Mouse (Mus musculus) limb, embryonic 11.5 days (tissue): Measurements from ENCODE around the gene Zbtb7a. TPM values are rescaled to one million over a fixed set of nuclear protein-coding genes. Genes with fewer than 3 reads are reported as not detected.
"Not testable (repeated sequence)": the region's sequence is repeated elsewhere in the genome, so short reads cannot be mapped to it uniquely, and the experiment has no call there.

Experiments used
- ATAC-seq: fragments of 200-750 bp; cut with Nextera tagmentation; 2 replicates; pipeline ENCODE4 v1.8.0; 2017; ENCODE audit warnings: low read depth; ENCODE audit not compliant: insufficient number of reproducible peaks, low FRiP score, low TSS enrichment
- DNase-seq: peaks from one replicate; pipeline ENCODE4 v3.0.0-alpha.2; 2015; ENCODE audit warnings: low spot score
- H3K27ac ChIP-seq: fragments of 300-500 bp; sonication (generic); replicated peaks from 2 replicates; pipeline ENCODE4 v1.5.1; 2014; ENCODE audit warnings: low read depth, mild to moderate bottlenecking, low read length
- H3K27me3 ChIP-seq: fragments of 300-500 bp; sonication (generic); 2 replicates; pipeline ENCODE4 v1.6.1; 2014; ENCODE audit warnings: mild to moderate bottlenecking, low read length, mixed read lengths; ENCODE audit not compliant: control insufficient read depth, insufficient read depth
- H3K36me3 ChIP-seq: fragments of 300-500 bp; sonication (generic); 2 replicates; pipeline ENCODE4 v1.6.1; 2014; ENCODE audit warnings: mild to moderate bottlenecking, low read length, moderate library complexity, mixed read lengths; ENCODE audit not compliant: control insufficient read depth, insufficient read depth
- H3K4me1 ChIP-seq: fragments of 300-500 bp; sonication (generic); 2 replicates; pipeline ENCODE4 v1.6.1; 2014; ENCODE audit warnings: low read length, mixed read lengths; ENCODE audit not compliant: control insufficient read depth, insufficient read depth
- H3K4me2 ChIP-seq: fragments of 300-500 bp; sonication (generic); 2 replicates; pipeline ENCODE4 v1.6.1; 2014; ENCODE audit warnings: low read depth, mild to moderate bottlenecking, moderate library complexity; ENCODE audit not compliant: severe bottlenecking
- H3K4me3 ChIP-seq: fragments of 300-500 bp; sonication (generic); 2 replicates; pipeline ENCODE4 v1.5.1; 2014; ENCODE audit warnings: low read depth, low read length
- H3K9ac ChIP-seq: fragments of 300-500 bp; sonication (generic); 2 replicates; pipeline ENCODE4 v1.6.1; 2014; ENCODE audit warnings: mild to moderate bottlenecking, low read length
- H3K9me3 ChIP-seq: fragments of 300-500 bp; sonication (generic); 2 replicates; pipeline ENCODE4 v1.6.1; 2016; ENCODE audit warnings: low read length; ENCODE audit not compliant: control insufficient read depth
- WGBS: fragments of 180-500 bp; shearing (Covaris S2); extraction: QIAGEN DNeasy Blood & Tissue Kit; methylation state at CpG from one replicate; pipeline ENCODE4 v1.1.7; 2014; 5-methylcytosine and 5-hydroxymethylcytosine counted together
- polyA plus RNA-seq: library from polyadenylated mRNA; unstranded; fragments of >200 nt; fragmentation: Nextera tagmentation; extraction: Ambion mirVana; gene quantifications from 2 replicates; pipeline ENCODE4 v1.2.1, GENCODE M21; 2014

The Zbtb7a gene
- polyA plus RNA-seq, 1 experiment from 2014 or later = 8.4 TPM

DNA sequence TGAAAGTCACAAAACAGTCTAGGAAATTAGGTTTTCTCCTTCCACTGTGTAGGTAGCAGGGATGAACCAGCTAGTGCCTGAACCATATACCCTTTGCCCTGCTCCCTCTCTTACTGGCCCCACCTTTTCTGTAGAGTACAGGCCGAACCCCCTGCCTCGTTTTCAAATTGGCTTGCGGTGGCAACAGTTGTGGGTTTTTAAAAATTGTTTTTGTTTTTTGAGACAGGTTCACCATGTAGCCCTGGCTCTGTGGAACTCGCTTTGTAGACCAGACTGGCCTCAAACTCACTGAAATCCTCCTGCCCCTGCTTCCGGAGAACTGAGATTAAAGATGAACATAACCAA lies 33.0 kb downstream of the Zbtb7a start:
- DNase-seq = no peak
- peaks cover 2% of the 10 kb centered on the region; the same call in 1 of the 2 replicates for H3K36me3 ChIP-seq
- H3K27me3 ChIP-seq = no peaks in the 10 kb centered on the region
- H3K9ac ChIP-seq = no peak overlapping the region
- H3K4me2 ChIP-seq = peak overlapping the region; percentile 91
- 12% methylated on average over 5 of the region's 5 CpGs for WGBS
- H3K4me3 ChIP-seq = peak overlapping the region; percentile 91
- H3K27ac ChIP-seq = peak overlapping the region; percentile 38; the same call in 1 of the 2 replicates
- H3K9me3 ChIP-seq = no peaks in the 10 kb centered on the region
- peak; percentile 65 for ATAC-seq
- H3K4me1 ChIP-seq = peaks cover 12% of the 10 kb centered on the region

DNA sequence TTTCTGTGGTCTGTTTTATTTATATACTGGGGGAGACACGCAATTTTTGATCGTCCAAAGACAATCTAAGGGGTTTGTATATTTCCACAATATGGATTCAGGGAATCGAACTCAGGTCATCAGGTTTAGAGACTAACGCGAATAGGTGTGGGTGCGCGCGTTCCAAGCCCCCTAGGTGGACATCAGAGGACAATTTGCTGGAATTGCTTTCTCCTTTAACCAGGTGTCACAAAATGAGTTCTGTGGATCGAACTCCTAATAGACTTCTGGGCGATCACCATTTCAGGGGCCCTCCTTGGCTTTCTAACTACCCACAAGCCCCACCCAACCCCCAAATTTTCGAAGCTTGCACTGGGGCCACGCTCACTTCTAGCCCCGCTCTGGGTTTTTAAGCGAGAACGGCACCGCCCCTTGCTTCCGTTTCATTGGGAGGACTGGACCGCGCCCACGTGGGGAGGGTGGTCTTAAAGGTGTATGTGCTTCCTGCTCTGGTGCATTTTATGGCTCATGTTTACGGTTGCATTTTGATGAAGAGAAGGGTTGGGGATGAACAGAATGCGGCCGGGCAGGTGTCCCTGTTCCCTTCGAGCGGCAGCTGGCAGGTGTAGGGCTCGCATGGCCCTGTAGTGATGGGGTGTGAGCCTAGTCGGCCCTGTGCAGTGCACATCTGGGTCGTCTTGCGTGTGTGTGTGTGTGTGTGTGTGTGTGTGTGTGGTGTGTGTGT lies 33.7 kb downstream of the Zbtb7a start:
- 4% methylated on average over 29 of the region's 29 CpGs for WGBS
- Histone ChIP-seq H3K9ac (peak overlapping the region; percentile 34; the same call in 1 of the 2 replicates), H3K36me3 (peaks cover 2% of the 10 kb centered on the region; the same call in 1 of the 2 replicates), H3K27ac (peak overlapping the region; percentile 38; the same call in 1 of the 2 replicates), H3K4me1 (peaks cover 16% of the 10 kb centered on the region), H3K4me2 (peak overlapping the region; percentile 91), H3K4me3 (peak overlapping the region; percentile 91), H3K9me3 (no peaks in the 10 kb centered on the region), H3K27me3 (no peaks in the 10 kb centered on the region)
- ATAC-seq (0 out of 2 replicates have a peak, but pooled peaks have one; percentile 23), DNase-seq (peak; percentile 85)

DNA sequence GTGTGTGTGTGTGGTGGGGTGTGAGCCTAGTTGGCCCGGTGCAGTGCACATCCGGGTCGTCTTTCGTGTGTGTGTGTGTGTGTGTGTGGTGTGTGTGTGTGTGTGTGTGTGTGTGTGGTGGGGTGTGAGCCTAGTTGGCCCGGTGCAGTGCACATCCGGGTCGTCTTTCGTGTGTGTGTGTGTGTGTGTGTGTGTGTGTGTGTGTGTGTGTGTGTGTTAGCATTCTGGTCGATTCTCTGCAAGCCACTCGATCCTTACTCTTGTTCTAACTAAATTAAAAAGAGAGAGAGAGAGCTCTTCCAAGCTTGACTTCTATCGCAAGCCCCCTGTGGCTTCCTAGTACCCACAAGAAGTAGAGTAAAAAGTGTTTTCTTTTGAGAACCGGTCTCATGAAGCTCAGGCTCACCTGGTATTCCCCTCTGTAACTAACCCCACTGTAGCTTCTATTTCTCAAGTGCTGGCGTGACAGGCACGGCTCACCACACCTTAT lies 34.4 kb downstream of the Zbtb7a start:
- H3K4me1 ChIP-seq = peaks cover 20% of the 10 kb centered on the region
- not testable (repeated sequence) for H3K4me2 ChIP-seq, H3K27ac ChIP-seq, H3K27me3 ChIP-seq, H3K36me3 ChIP-seq, DNase-seq, H3K9me3 ChIP-seq, H3K9ac ChIP-seq, H3K4me3 ChIP-seq, ATAC-seq
- 47% methylated on average over 14 of the region's 14 CpGs for WGBS

DNA sequence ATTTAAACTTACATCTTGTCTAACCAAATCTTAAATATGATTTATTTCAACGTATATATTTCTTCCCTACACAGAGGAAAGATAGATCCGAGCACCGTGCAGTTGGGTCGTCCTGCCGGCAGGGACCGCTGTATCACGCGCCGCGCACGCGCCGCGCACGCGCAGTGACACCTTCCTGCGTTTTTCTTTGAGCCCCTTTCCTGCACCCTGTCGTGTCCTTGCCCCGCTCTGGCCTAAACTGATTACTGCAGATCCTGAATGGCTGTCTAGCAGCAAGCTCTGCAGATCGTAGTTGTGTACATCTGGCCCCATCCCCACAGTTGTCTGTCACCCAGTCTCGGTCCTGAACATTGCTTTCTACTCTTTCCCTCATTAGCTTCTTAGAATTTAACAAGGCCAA lies 38.1 kb downstream of the Zbtb7a start:
- Histone ChIP-seq H3K4me1 (peaks cover 17% of the 10 kb centered on the region), H3K4me3 (no peak overlapping the region), H3K27me3 (no peaks in the 10 kb centered on the region), H3K4me2 (peak overlapping the region; percentile 33), H3K27ac (peak overlapping the region; percentile 70; the same call in 1 of the 2 replicates), H3K9me3 (no peaks in the 10 kb centered on the region), H3K9ac (peak overlapping the region; percentile 44), H3K36me3 (peaks cover 5% of the 10 kb centered on the region)
- DNase-seq (peak; percentile 87), ATAC-seq (no peak; the same call in 1 of the 2 replicates)
- 5% methylated on average over 21 of the region's 21 CpGs for WGBS

DNA sequence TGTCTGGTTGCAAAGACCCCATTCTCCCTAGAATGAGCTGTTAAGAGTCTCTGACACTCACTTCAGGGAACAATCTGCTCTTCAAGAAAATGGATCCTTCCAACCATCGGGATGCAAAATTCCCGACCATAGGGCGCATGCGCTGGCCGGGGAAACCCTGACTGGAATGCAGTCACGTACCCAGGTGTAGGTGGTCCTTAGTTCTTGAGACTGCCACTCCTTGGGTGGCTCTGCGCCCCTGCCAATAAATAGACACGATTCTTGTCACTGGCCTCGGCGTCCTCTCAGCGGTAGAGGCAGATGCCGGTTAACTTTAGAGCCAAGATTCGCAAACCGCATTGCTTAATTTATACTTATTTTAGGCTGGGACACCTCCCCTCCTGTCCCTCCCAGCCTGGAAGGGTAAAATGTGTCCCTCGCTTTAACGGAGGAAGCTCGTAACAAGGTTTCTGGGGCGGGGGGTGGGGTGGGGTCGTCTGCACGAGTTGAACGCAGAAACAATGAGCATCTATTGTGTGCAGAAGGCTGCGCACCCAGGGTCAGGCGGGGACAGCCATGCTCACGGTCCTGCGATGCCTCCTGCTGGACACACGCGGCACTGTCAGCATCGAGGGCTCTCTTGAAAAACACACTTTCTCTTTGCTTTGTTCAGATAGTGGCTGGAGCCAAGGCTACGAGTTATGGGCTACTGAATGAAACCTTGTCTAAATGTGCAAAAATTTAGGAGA lies 39.8 kb downstream of the Zbtb7a start:
- Histone ChIP-seq H3K9me3 (no peaks in the 10 kb centered on the region), H3K4me2 (peak overlapping the region; percentile 52), H3K9ac (peak overlapping the region; percentile 68), H3K27ac (peak overlapping the region; percentile 82), H3K36me3 (peaks cover 21% of the 10 kb centered on the region), H3K27me3 (no peaks in the 10 kb centered on the region), H3K4me3 (peak overlapping the region; percentile 25), H3K4me1 (peaks cover 22% of the 10 kb centered on the region)
- WGBS = 4% methylated on average over 29 of the region's 29 CpGs
- peak; percentile 97 for DNase-seq
- ATAC-seq = peak; percentile 66; the same call in 1 of the 2 replicates

- not testable (repeated sequence) for H3K27me3 ChIP-seq, H3K9ac ChIP-seq, DNase-seq, H3K4me3 ChIP-seq, H3K9me3 ChIP-seq, ATAC-seq, H3K4me2 ChIP-seq
- 13% methylated on average over 4 of the region's 4 CpGs for WGBS
- Histone ChIP-seq H3K27ac (peak overlapping the region; percentile 82; the same call in 1 of the 2 replicates), H3K36me3 (peaks cover 27% of the 10 kb centered on the region), H3K4me1 (peaks cover 22% of the 10 kb centered on the region)
Measured at GRCm38 (mm10) chr10:81175345-81175701, 40.3 kb downstream of the Zbtb7a start.

- DNase-seq (no peak), ATAC-seq (no peak)
- Histone ChIP-seq H3K4me3 (peak overlapping the region; percentile 89), H3K4me1 (peaks cover 22% of the 10 kb centered on the region), H3K4me2 (peak overlapping the region; percentile 36), H3K9ac (no peak overlapping the region; the same call in 1 of the 2 replicates), H3K27ac (peak overlapping the region; percentile 43; the same call in 1 of the 2 replicates), H3K36me3 (peaks cover 34% of the 10 kb centered on the region), H3K27me3 (no peaks in the 10 kb centered on the region), H3K9me3 (no peaks in the 10 kb centered on the region)
- 8% methylated on average over 13 of the region's 13 CpGs for WGBS
Measured at GRCm38 (mm10) chr10:81175936-81176465, 41.0 kb downstream of the Zbtb7a start.
